Mouse (Mus musculus): Measurements from ENCODE around the gene Cox17.

DNA sequence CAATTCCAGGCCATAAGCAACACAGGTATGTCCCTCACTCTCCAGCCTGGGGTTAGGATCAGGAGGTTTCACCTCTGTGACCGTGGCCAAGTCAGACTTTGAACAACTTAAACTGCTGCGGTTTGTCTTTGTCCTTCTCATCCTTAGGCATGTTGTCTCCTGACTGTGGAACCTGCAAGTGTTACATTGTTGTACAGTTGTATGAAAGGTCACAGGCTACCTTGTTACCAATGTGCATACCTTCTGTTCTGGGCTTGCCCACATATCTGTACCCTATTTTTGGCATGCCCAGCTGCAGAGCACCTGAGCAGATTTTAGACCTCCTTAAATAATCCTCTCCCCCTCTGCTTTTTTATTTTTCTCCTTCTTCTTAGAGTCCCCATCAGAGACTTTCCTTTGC is 12.4 kb downstream of the Cox17 start:
- TF ChIP-seq TAL1 (IDR thresholded peaks at IDR 0.05; ENCODE audit: low read length) (no peak), GATA1 (IDR thresholded peaks at IDR 0.05; ENCODE audit: low read length) (no peak)
